Mouse (Mus musculus) heart, embryonic 15.5 days (tissue): ENCODE data around the gene Dgkh. TPM values are rescaled to one million over a fixed set of nuclear protein-coding genes. Genes with fewer than 3 reads are reported as not detected.
"Not testable (repeated sequence)": the region's sequence is repeated elsewhere in the genome, so short reads cannot be mapped to it uniquely, and the experiment has no call there.

Experiments
- ATAC-seq: fragments of 200-750 bp; cut with Nextera tagmentation; replicated peaks from 2 replicates; pipeline ENCODE4 v1.8.0; 2017; ENCODE audit warnings: low read depth, moderate TSS enrichment; ENCODE audit not compliant: insufficient number of reproducible peaks, insufficient read depth, low FRiP score
- H3K27ac ChIP-seq: fragments of 300-500 bp; sonication (generic); 2 replicates; pipeline ENCODE4 v1.5.1; 2015; ENCODE audit warnings: mild to moderate bottlenecking, inconsistent platforms
- H3K27me3 ChIP-seq: fragments of 300-500 bp; sonication (generic); 2 replicates; pipeline ENCODE4 v1.6.1; 2015; ENCODE audit warnings: inconsistent platforms
- H3K36me3 ChIP-seq: fragments of 300-500 bp; sonication (generic); 2 replicates; pipeline ENCODE4 v1.6.1; 2015; ENCODE audit warnings: mild to moderate bottlenecking, inconsistent platforms
- H3K4me1 ChIP-seq: fragments of 300-500 bp; sonication (generic); replicated peaks from 2 replicates; pipeline ENCODE4 v1.6.1; 2015; ENCODE audit warnings: inconsistent platforms
- H3K4me2 ChIP-seq: fragments of 300-500 bp; sonication (generic); 2 replicates; pipeline ENCODE4 v1.6.1; 2015; ENCODE audit warnings: inconsistent platforms, mild to moderate bottlenecking, moderate library complexity
- H3K4me3 ChIP-seq: fragments of 300-500 bp; sonication (generic); 2 replicates; pipeline ENCODE4 v1.5.1; 2015; ENCODE audit warnings: mild to moderate bottlenecking, inconsistent platforms
- H3K9ac ChIP-seq: fragments of 300-500 bp; sonication (generic); 2 replicates; pipeline ENCODE4 v1.6.1; 2015; ENCODE audit warnings: mild to moderate bottlenecking, inconsistent platforms
- H3K9me3 ChIP-seq: fragments of 300-500 bp; sonication (generic); replicated peaks from 2 replicates; pipeline ENCODE4 v1.6.1; 2016; ENCODE audit warnings: inconsistent platforms
- WGBS: fragments of 180-500 bp; shearing (Covaris S2); methylation state at CpG from one replicate; pipeline ENCODE4 v1.1.7; 2015; ENCODE audit warnings: mixed read lengths; 5-methylcytosine and 5-hydroxymethylcytosine counted together
- polyA plus RNA-seq: library from polyadenylated mRNA; unstranded; fragments of >200 nt; fragmentation: Nextera tagmentation; extraction: Ambion mirVana; gene quantifications from 2 replicates; pipeline ENCODE4 v1.2.1, GENCODE M21; 2015

Dgkh gene
- polyA plus RNA-seq, 1 experiment from 2014 or later, result 1.4 TPM

DNA sequence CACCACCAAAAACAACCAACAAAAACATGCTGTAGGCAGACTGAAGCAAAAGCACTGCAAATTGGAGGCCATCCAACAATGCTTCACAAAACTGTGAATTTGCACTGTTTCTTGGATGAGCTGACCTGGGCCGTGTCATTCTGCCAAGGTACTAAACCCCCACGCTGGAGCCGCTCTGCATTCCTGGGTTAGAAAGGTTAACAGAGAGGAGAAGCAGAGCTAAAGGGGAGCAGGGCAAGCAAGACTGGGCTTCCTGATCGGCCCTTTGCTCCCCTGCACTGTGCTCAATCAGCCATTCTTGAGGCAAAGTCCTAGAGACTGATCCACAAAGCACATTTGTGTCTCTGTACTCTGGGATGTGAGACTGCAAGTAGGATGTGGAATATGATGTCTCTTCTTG, 170.5 kb downstream of the Dgkh start:
- no peaks in the 10 kb centered on the region for H3K4me1 ChIP-seq
- no peak overlapping the region for H3K4me2 ChIP-seq
- no peak overlapping the region for H3K9ac ChIP-seq
- H3K4me3 ChIP-seq, result no peak overlapping the region
- WGBS, result 58% methylated on average over 4 of the region's 4 CpGs
- no peak for ATAC-seq
- H3K27me3 ChIP-seq, result no peaks in the 10 kb centered on the region
- no peaks in the 10 kb centered on the region for H3K9me3 ChIP-seq
- no peaks in the 10 kb centered on the region; the same call in 1 of the 2 replicates for H3K36me3 ChIP-seq
- H3K27ac ChIP-seq, result no peak overlapping the region

DNA sequence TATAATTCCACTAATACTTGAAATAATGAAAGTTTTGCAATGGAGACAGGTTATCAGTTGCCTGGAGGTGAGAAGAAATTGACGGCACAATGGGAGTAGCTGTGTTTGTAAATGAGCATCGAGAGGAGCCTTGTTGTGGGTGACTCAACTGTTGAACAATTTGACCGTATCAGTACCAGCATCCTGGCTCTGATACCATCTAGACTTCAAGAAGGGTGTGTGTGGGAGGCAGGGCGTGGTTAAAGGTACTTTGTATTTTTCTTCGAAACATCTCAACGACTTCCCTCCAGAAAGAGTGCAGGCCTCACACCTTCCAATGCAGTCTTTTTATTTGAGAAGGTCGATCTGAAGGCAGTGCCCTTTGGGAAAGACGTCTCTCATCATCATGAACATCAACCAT, 173.5 kb downstream of the Dgkh start:
- H3K9ac ChIP-seq, result no peak overlapping the region
- no peaks in the 10 kb centered on the region for H3K9me3 ChIP-seq
- no peak overlapping the region for H3K4me2 ChIP-seq
- no peaks in the 10 kb centered on the region for H3K4me1 ChIP-seq
- H3K27me3 ChIP-seq, result no peaks in the 10 kb centered on the region
- H3K27ac ChIP-seq, result no peak overlapping the region
- no peak overlapping the region for H3K4me3 ChIP-seq
- 73% methylated on average over 8 of the region's 8 CpGs for WGBS
- H3K36me3 ChIP-seq, result no peaks in the 10 kb centered on the region; the same call in 1 of the 2 replicates
- ATAC-seq, result no peak

DNA sequence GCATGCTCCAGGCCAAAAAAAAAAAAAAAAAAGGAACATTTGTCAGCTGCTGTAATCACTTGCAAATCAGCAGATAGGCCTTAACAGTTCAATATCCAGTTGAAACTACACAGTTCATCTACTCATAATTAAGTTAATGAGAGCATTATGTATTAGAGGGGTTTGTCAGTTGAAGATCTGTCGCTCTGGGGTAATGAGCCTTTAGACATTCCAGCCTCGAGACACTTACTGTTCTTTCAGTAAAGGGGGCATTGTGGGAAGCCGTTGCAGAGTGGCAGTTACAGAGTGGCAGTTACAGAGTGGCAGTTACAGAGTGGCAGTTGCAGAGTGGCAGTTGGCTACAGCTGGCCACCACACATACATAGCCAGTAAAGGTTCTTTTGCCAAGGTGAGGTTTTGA, 177.7 kb downstream of the Dgkh start:
- H3K9ac ChIP-seq, H3K36me3 ChIP-seq, H3K9me3 ChIP-seq, ATAC-seq, H3K4me3 ChIP-seq, H3K4me2 ChIP-seq, H3K4me1 ChIP-seq, H3K27me3 ChIP-seq, H3K27ac ChIP-seq: not testable (repeated sequence)
- 80% methylated on average over 3 of the region's 3 CpGs for WGBS

DNA sequence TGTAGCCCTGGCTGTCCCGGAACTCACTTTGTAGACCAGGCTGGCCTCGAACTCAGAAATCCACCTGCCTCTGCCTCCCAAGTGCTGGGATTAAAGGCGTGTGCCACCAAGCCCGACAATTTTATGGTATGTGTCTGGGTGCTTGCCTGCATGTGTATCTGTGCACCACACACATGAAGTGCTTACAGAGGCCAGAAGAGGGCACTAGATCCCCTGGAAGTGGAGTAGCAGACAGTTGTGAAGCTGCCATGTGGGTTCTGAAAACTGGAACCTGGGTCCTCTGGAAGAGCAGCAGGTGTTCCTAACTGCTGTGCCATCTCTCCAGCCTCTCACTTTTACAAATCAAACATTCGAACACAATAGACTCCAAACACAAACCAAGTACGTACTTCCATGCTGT, 178.9 kb downstream of the Dgkh start:
- no peak overlapping the region for H3K9ac ChIP-seq
- no peak for ATAC-seq
- H3K4me3 ChIP-seq, result no peak overlapping the region
- H3K4me2 ChIP-seq, result no peak overlapping the region
- no peak overlapping the region for H3K27ac ChIP-seq
- H3K9me3 ChIP-seq, result no peaks in the 10 kb centered on the region
- H3K36me3 ChIP-seq, result no peaks in the 10 kb centered on the region; the same call in 1 of the 2 replicates
- WGBS, result 94% methylated on average over 6 of the region's 6 CpGs
- no peaks in the 10 kb centered on the region for H3K27me3 ChIP-seq
- H3K4me1 ChIP-seq, result peaks cover 7% of the 10 kb centered on the region

DNA sequence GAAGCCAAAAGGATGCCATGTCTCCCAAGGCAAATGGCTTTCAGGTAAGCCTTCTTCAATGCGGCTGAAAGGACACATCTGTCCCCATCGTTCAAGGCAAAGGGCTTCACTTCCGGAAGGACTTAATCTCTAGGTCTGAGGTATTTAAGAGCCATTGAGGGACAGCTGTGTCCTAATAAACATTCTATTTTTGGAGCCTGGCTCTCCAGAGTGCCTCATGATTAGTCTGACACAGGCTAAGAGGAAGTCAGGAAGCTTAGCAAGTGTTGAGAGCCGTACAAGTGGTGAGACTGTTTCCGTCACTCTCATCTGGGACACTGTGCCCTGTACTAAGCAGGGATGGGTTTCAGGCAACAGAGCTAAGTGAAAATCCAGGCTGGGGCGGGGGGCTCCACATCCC, 183.8 kb downstream of the Dgkh start:
- Histone ChIP-seq H3K4me3 (no peak overlapping the region), H3K27ac (peak overlapping the region; percentile 90), H3K4me1 (peaks cover 16% of the 10 kb centered on the region), H3K9me3 (no peaks in the 10 kb centered on the region), H3K4me2 (peak overlapping the region; percentile 49), H3K27me3 (no peaks in the 10 kb centered on the region), H3K36me3 (no peaks in the 10 kb centered on the region), H3K9ac (no peak overlapping the region)
- 25% methylated on average over 6 of the region's 6 CpGs for WGBS
- peak; percentile 94 for ATAC-seq

DNA sequence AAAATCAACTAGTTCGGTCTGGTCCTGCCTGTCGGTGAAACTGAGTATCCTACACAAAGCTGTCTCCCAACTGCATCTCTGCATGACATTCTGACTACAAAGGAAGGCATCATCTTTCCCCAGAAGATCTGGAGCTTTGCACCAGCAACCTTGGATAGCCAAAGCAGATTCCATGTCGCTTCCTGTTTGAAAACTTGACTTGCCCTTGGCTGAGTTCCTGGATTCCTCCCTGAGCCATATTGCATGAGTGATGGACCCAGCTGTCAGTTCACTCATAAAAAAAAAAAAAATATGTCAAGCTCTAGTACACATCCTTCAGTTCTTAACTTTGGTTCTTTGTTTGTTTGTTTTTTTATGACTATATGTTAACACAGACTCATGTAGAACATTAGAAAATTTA, 191.3 kb downstream of the Dgkh start:
- Histone ChIP-seq H3K4me1 (peaks cover 12% of the 10 kb centered on the region), H3K9me3 (no peaks in the 10 kb centered on the region), H3K9ac (no peak overlapping the region), H3K36me3 (no peaks in the 10 kb centered on the region), H3K27me3 (no peaks in the 10 kb centered on the region), H3K4me2 (no peak overlapping the region), H3K27ac (no peak overlapping the region), H3K4me3 (no peak overlapping the region)
- ATAC-seq, result no peak
- 70% methylated on average over 3 of the region's 3 CpGs for WGBS

DNA sequence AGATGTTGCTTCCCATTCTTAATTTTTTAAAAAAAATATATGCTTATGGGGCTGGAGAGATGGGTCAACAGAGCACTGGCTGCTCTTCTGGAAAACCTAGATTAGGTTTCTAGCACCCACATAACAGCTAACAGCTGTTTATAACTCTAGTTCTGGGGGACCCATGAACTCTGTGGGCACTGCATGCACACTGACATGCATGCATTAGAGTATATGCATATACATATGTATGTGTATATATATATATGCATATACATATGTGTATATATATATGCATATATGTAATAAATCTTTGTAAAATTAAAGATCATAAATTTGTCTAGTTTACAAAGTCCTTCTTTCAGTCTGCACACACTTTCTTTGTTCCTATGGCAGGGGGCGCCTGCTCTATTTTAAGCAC, 192.8 kb downstream of the Dgkh start:
- 88% methylated on average over 1 of the region's 1 CpGs for WGBS
- no peak for ATAC-seq
- Histone ChIP-seq H3K27ac (no peak overlapping the region), H3K9me3 (no peaks in the 10 kb centered on the region), H3K4me1 (peaks cover 19% of the 10 kb centered on the region), H3K36me3 (no peaks in the 10 kb centered on the region), H3K4me3 (no peak overlapping the region), H3K27me3 (no peaks in the 10 kb centered on the region), H3K4me2 (no peak overlapping the region), H3K9ac (no peak overlapping the region)

DNA sequence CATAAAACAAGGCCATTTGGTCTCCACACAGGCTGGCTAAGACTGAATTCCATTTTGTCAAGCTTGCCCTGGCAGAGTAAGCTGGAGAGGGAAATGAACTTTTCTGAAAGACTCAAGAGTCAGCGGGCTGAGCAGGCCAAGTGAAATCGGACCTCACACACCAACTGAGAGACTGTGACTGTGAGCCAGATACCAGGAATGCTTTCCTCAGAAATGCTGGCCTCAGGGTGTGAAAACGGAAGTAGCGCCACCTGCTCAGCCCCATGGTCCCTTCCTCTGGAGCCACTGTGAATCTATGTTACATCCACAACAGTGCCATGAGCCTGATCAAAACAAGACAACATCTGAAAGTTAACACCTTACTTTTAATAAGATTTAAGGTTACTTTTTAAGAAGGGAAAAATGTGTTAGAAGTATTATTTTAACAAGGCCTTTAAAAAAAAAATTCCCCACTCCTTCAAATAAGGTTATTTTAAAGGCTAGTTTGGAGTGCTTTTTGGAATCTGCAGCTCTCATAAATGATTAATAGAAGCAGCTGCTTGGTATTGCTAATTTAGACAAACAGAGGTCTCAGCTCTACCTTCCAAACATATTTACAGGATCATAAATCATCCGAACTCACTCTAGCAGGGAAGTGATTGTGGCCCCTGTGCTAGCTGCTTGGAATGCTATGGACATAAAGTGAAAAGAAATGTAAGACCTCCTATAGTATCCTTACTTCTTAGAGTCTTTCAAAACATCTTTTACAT, 193.8 kb downstream of the Dgkh start:
- no peak overlapping the region for H3K9ac ChIP-seq
- no peak for ATAC-seq
- H3K9me3 ChIP-seq, result no peaks in the 10 kb centered on the region

DNA sequence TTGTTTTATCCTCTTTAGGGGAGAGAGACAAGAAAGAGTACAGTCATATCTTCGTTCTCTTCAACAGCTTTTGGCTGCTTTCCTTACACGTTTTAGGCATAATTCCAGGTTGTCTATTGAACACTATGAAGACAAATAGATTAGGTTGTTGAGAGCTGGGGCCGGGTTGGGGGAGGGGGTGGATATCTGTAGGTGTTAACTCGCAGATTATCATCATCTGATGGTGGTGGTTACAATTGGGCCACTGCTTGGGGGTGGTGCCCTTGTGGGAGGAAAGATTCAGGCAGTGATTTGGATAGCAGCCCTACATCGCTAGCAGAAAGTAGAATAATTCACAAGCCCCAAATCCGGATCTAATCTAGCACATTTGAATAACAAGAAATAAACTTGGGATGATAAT, 195.0 kb downstream of the Dgkh start:
- peak overlapping the region; percentile 92 for H3K27ac ChIP-seq
- H3K27me3 ChIP-seq, result no peaks in the 10 kb centered on the region
- no peak overlapping the region for H3K4me3 ChIP-seq
- H3K4me2 ChIP-seq, result peak overlapping the region; percentile 81
- peaks cover 31% of the 10 kb centered on the region for H3K4me1 ChIP-seq
- H3K9me3 ChIP-seq, result no peaks in the 10 kb centered on the region
- WGBS, result 48% methylated on average over 6 of the region's 6 CpGs
- no peak overlapping the region for H3K9ac ChIP-seq
- ATAC-seq, result no peak
- H3K36me3 ChIP-seq, result no peaks in the 10 kb centered on the region

More for the DNA sequence above, 193.8 kb downstream of the Dgkh start:
- H3K4me2 ChIP-seq, result no peak overlapping the region
- no peak overlapping the region for H3K4me3 ChIP-seq
- no peaks in the 10 kb centered on the region for H3K27me3 ChIP-seq
- 33% methylated on average over 5 of the region's 5 CpGs for WGBS
- H3K36me3 ChIP-seq, result no peaks in the 10 kb centered on the region
- peaks cover 28% of the 10 kb centered on the region for H3K4me1 ChIP-seq
- H3K27ac ChIP-seq, result peak overlapping the region; percentile 66

DNA sequence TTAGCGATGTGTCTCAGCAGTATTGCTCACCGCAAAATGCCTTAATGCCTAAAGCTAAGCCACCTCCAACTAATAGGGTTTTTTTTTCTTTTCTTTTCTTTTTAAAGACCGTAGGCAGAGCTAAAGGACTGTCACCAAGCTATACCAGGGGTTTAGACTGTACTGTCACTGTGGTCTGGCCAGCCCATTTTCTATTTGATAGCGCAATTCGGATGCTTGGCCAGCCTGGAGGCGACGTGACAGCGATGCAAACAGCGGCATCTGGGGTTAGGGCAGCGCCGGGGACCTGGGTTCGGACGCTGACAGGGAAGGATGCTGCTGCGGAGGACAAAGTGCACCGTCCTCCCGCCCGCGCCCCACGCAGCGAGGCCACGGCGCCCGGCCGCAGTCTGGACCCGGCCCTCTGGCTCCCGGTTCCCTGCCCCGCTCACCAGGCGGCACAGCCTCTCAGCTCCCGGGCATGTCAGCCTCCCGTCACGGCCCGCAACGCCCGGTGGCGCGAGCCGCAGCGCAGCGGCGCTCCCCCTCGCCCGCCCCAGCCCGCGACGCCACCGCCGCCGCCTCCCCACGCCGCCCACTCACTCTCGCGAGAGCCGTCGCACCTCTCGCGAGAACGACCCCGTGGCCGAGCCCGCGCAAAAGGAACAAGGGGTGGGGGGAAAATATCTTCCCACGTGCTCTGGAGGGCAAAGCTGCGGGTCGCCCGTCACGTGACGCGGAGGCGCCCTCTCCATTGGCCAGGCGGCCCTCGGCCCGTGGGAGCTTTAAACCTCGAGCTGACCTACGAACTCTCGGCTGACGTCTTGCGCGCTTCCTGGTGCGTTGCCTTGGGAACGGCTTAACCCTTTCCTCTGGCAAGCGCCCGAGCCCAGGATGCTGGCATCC, 196.1 kb downstream of the Dgkh start, which contains the start of gene Akap11:
TSS of gene Akap11 (minus strand) at position 528 of the 885 bp plus-strand sequence.
- Histone ChIP-seq H3K9ac (peak within 1 kb of the TSS; percentile 94), H3K4me3 (peak within 1 kb of the TSS; percentile 92), H3K27ac (peak within 1 kb of the TSS; percentile 92), H3K9me3 (no peaks in the 10 kb centered on the region), H3K4me1 (peaks cover 40% of the 10 kb centered on the region), H3K36me3 (no peaks in the 10 kb centered on the region), H3K27me3 (no peaks in the 10 kb centered on the region), H3K4me2 (peak within 1 kb of the TSS; percentile 81)
- peak; percentile 94 for ATAC-seq
- WGBS, result under 1% methylated on average over 64 of the region's 82 CpGs

DNA sequence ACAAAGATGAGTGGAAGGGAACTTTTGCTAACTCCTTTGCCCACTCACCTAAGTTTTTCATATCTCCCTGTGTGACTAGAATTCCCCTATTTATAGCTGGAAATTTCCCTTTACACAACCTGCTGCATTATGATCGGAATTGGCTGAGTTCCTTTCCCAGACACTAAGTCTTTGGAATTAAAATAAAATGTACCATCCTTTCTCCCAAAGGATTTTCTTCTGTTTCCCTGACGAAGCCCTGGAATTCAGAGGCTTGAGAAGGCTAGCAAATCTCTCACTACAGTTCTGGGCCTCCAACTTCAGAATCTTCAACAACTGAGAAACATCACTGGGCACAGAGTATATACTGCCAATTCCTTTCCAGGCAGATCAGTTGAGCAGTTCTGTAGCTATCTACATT, 197.2 kb downstream of the Dgkh start:
- ATAC-seq, result no peak
- Histone ChIP-seq H3K4me2 (peak overlapping the region; percentile 81), H3K4me3 (peak overlapping the region; percentile 92), H3K4me1 (peaks cover 47% of the 10 kb centered on the region), H3K9ac (peak overlapping the region; percentile 94), H3K27me3 (no peaks in the 10 kb centered on the region), H3K9me3 (no peaks in the 10 kb centered on the region), H3K36me3 (no peaks in the 10 kb centered on the region), H3K27ac (peak overlapping the region; percentile 92)
- 37% methylated on average over 2 of the region's 2 CpGs for WGBS
